Mouse (Mus musculus) hindbrain, embryonic 14.5 days (tissue): ENCODE measurements around the gene Dnah14. TPM values are rescaled to one million over a fixed set of nuclear protein-coding genes. Genes with fewer than 3 reads are reported as not detected.
A peak's percentile ranks its signal among the peaks of the same experiment; 100 is the strongest.

Experiments
- ATAC-seq: fragments of 200-750 bp; cut with Nextera tagmentation; 2 replicates; pipeline ENCODE4 v1.8.0; 2017; ENCODE audit warnings: moderate number of reproducible peaks, mild to moderate bottlenecking, moderate TSS enrichment, moderate library complexity; ENCODE audit not compliant: low FRiP score
- DNase-seq: peaks from one replicate; pipeline ENCODE4 v3.0.0-alpha.2; 2015; ENCODE audit warnings: low spot score
- H3K27ac ChIP-seq: fragments of 300-500 bp; sonication (generic); 2 replicates; pipeline ENCODE4 v1.5.1; 2014; ENCODE audit warnings: mild to moderate bottlenecking, moderate library complexity
- H3K27me3 ChIP-seq: fragments of 300-500 bp; sonication (generic); 2 replicates; pipeline ENCODE4 v1.6.1; 2014; ENCODE audit warnings: mild to moderate bottlenecking, low read length, mixed read lengths; ENCODE audit not compliant: control insufficient read depth, insufficient read depth
- H3K36me3 ChIP-seq: fragments of 300-500 bp; sonication (generic); replicated peaks from 2 replicates; pipeline ENCODE4 v1.6.1; 2014; ENCODE audit not compliant: control insufficient read depth, insufficient read depth
- H3K4me1 ChIP-seq: fragments of 300-500 bp; sonication (generic); replicated peaks from 2 replicates; pipeline ENCODE4 v1.6.1; 2014; ENCODE audit warnings: antibody characterized with exemption, low read length, mixed read lengths; ENCODE audit not compliant: control insufficient read depth, insufficient read depth
- H3K4me2 ChIP-seq: fragments of 300-500 bp; sonication (generic); replicated peaks from 2 replicates; pipeline ENCODE4 v1.6.1; 2014; ENCODE audit warnings: mild to moderate bottlenecking, moderate library complexity
- H3K4me3 ChIP-seq: fragments of 300-500 bp; sonication (generic); replicated peaks from 2 replicates; pipeline ENCODE4 v1.5.1; 2014; ENCODE audit warnings: mild to moderate bottlenecking, low read length
- H3K9ac ChIP-seq: fragments of 300-500 bp; sonication (generic); 2 replicates; pipeline ENCODE4 v1.6.1; 2014
- H3K9me3 ChIP-seq: fragments of 300-500 bp; sonication (generic); 2 replicates; pipeline ENCODE4 v1.6.1; 2016; ENCODE audit warnings: low read length; ENCODE audit not compliant: control insufficient read depth
- WGBS: fragments of 180-500 bp; shearing (Covaris S2); extraction: QIAGEN DNeasy Blood & Tissue Kit; methylation state at CpG from one replicate; pipeline ENCODE4 v1.1.7; 2014; 5-methylcytosine and 5-hydroxymethylcytosine counted together
- polyA plus RNA-seq: library from polyadenylated mRNA; unstranded; fragments of >200 nt; fragmentation: Nextera tagmentation; extraction: Ambion mirVana; gene quantifications from 2 replicates; pipeline ENCODE4 v1.2.1, GENCODE M21; 2014

Dnah14 gene
- polyA plus RNA-seq = 0.90 and 1.2 TPM in 2 replicates

DNA sequence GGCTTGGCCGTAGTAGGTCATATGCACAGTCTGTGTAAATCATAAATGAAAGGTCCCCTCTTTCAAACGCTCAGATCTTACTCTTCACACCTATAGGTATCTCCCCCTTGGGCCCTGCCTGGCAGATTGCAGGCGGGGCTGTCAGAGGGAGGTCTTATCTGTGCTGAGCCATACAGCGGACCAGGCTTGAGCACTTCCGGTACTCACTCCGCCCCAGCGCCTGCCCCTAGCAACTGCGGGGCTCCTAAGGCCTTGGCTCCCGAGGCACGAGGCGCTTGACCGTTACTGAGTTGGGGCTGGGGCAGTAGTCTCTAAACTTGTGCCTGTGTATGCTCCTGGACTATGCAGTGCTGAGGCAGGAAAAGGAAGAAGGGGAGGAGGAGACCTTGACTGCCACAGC lies at the start of gene Dnah14:
TSS of gene Dnah14 (plus strand) at position 238 of the 400 bp plus-strand sequence.
- no peak for ATAC-seq
- Histone ChIP-seq H3K4me1 (no peaks in the 10 kb centered on the region), H3K4me3 (no peak within 1 kb of the TSS), H3K4me2 (no peak within 1 kb of the TSS), H3K36me3 (no peaks in the 10 kb centered on the region), H3K27ac (no peak within 1 kb of the TSS), H3K27me3 (no peaks in the 10 kb centered on the region), H3K9me3 (no peaks in the 10 kb centered on the region), H3K9ac (no peak within 1 kb of the TSS)
- 77% methylated on average over 12 of the region's 12 CpGs for WGBS
- no peak for DNase-seq

- no peak for ATAC-seq
- Histone ChIP-seq H3K9ac (no peak overlapping the region), H3K4me1 (no peaks in the 10 kb centered on the region), H3K27me3 (no peaks in the 10 kb centered on the region), H3K9me3 (no peaks in the 10 kb centered on the region), H3K27ac (no peak overlapping the region), H3K4me3 (no peak overlapping the region), H3K4me2 (no peak overlapping the region), H3K36me3 (no peaks in the 10 kb centered on the region)
- 57% methylated on average over 4 of the region's 4 CpGs for WGBS
- DNase-seq = peak; percentile 59
These were observed 47.0 kb upstream of the Dnah14 start for GRCm38 (mm10) chr1:181529368-181529767.

DNA sequence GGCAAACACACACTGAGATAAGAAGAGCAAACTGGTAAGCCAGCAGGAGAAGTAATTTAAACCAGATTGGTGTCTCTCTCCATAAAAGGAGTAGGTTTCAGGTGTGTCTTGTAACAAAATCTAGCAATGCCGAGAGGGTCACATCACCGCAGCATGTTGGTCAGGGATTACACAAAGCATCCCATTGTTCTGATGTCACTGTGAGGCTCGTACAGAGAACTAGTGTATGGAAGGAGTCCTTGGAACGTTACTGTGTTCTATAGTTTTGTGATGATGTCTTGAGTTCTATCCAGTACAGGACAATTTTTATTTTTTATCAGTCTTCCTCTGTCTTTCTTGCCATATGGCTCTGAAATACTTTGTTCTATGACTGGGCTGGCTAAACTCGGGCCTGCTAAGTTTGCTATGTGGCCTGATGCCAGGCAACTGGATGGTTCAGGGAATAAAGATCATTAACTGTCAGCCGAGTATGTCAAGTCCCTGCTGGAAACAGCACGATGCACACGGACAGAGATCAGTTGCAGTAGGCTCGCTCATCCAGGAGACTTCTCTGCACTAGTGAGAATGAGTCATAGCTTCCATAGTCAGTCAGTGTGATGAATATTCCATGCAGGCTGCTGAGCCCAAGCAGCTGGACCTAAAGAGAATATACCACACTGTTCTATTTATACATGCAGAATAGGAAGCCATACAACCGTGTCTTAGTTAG lies 41.0 kb upstream of the Dnah14 start:
- H3K4me2 ChIP-seq = no peak overlapping the region
- H3K4me3 ChIP-seq = no peak overlapping the region
- no peaks in the 10 kb centered on the region for H3K27me3 ChIP-seq
- no peaks in the 10 kb centered on the region for H3K9me3 ChIP-seq
- H3K9ac ChIP-seq = no peak overlapping the region
- H3K36me3 ChIP-seq = no peaks in the 10 kb centered on the region
- 56% methylated on average over 10 of the region's 10 CpGs for WGBS
- DNase-seq (no peak), ATAC-seq (no peak)
- no peak overlapping the region for H3K27ac ChIP-seq
- peaks cover 3% of the 10 kb centered on the region; the same call in 1 of the 2 replicates for H3K4me1 ChIP-seq

GRCm38 (mm10) chr1:181537627-181538525 lies 38.5 kb upstream of the Dnah14 start:
- no peaks in the 10 kb centered on the region for H3K27me3 ChIP-seq
- ATAC-seq (no peak), DNase-seq (no peak)
- peaks cover 3% of the 10 kb centered on the region; the same call in 1 of the 2 replicates for H3K4me1 ChIP-seq
- H3K4me3 ChIP-seq = no peak overlapping the region
- H3K36me3 ChIP-seq = no peaks in the 10 kb centered on the region
- no peak overlapping the region for H3K27ac ChIP-seq
- H3K9ac ChIP-seq = no peak overlapping the region
- no peaks in the 10 kb centered on the region for H3K9me3 ChIP-seq
- 90% methylated on average over 9 of the region's 9 CpGs for WGBS
- H3K4me2 ChIP-seq = no peak overlapping the region

DNA sequence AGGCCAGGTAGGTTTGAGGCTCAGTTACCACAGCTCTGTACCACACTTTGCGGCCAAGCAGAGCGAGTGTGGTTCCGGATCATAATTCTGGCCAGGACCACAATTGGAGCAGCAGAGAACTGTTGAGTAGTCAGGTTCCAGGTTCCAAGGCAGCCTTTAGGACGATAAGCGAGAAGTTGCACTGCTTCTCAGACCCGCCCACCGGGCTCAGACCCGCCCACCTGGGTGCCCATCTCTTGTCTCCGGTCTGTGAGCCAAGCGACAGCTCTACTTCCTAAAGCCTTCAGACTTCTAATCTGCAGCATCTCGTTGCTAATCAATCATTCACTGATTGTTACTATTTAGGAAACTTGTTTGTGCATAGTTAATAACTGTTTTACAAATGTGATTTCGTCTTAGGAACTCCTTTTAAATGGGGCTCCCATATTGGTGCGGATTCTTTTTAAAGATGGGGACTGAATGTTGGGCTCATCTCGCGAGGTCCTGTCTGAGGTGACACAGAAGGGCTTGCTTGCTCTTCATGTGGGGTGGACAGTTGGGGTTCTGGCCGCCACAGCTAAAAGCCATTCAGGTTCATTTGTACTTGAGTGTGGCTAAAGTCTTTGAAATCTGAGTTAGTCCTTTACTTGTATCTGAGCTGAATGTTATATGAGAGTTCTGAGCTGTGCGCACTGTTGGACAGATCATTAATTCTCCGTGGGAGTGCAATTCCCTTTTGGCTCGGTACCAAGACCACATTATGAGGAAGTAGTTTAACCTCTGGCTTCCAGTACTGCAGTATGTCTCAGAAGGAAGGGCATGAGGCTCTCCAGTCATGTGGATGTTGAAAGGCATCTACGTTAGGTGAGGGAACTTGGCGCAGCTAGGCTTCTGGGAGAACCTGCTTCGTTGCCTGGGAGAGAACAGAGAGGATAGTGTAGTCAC lies 36.3 kb upstream of the Dnah14 start:
- ATAC-seq (no peak), DNase-seq (no peak)
- WGBS = 71% methylated on average over 22 of the region's 22 CpGs
- Histone ChIP-seq H3K27ac (no peak overlapping the region), H3K36me3 (no peaks in the 10 kb centered on the region), H3K27me3 (no peaks in the 10 kb centered on the region), H3K9ac (no peak overlapping the region), H3K4me2 (no peak overlapping the region), H3K4me3 (no peak overlapping the region), H3K4me1 (no peaks in the 10 kb centered on the region; the same call in 1 of the 2 replicates), H3K9me3 (no peaks in the 10 kb centered on the region)

DNA sequence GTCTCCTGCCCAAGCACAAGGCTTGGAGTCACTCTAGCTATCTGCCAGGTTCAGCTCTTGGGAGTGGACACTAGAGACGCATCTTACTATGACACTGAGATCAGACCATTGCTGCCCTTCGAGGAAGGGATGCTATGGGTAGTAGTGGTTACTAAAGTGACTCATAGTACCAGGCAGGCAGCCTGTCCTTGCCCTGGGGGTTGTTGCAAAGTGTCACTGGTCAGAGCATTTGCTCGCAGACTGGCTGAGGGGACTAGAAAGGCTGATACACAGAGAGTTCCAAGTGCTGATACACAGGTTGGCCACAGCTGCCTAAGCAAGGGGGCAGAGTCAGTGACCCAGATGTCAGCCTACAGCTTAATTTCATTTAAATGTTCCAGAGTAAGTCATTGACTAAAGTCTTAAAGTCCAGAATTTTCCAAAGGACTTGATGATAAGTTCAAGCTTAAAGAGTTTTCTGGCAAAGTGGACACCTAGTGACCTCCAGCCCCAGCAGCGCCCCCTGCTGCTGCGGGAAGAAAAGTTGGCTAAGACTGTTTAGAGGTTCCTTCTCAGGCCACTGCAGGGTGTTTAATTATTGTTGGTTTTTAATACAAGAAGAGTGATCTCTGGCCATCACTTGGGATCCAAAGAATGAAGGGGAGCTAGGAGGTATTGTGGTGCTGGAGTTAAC lies 32.5 kb upstream of the Dnah14 start:
- Histone ChIP-seq H3K4me2 (no peak overlapping the region), H3K27ac (no peak overlapping the region), H3K4me3 (no peak overlapping the region), H3K4me1 (no peaks in the 10 kb centered on the region), H3K27me3 (no peaks in the 10 kb centered on the region), H3K9me3 (no peaks in the 10 kb centered on the region), H3K36me3 (no peaks in the 10 kb centered on the region), H3K9ac (no peak overlapping the region)
- ATAC-seq (no peak), DNase-seq (no peak)
- 79% methylated on average over 5 of the region's 5 CpGs for WGBS

- H3K9ac ChIP-seq = 0 out of 2 replicates have a peak overlapping the region, but pooled peaks have one; percentile 16
These were observed 31.2 kb upstream of the Dnah14 start for GRCm38 (mm10) chr1:181545044-181545772.

DNA sequence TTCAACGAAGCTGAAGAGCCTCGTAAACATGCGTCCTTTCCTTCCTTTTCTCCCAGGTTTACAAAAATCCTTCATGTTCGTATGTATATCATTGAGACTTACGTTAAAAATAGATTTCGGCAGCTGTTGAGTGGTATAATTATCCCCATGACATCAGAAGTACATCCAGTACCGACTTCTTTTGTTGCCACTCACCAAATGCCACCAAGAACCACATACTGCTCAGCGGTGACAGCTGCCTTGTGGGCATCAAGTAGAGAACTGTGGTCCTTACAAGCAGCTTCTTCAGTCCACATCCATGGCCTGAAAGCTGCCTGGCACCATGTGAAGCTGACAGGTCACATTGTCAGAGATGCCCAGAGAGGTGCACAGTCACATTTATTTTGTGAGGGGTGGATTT lies 26.4 kb upstream of the Dnah14 start:
- H3K9me3 ChIP-seq = no peaks in the 10 kb centered on the region
- WGBS = 93% methylated on average over 8 of the region's 8 CpGs
- H3K9ac ChIP-seq = no peak overlapping the region

More at GRCm38 (mm10) chr1:181545044-181545772, 31.2 kb upstream of the Dnah14 start:
- peak; percentile 90 for ATAC-seq
- peak overlapping the region; percentile 42 for H3K4me2 ChIP-seq
- H3K4me1 ChIP-seq = no peaks in the 10 kb centered on the region
- 30% methylated on average over 23 of the region's 23 CpGs for WGBS
- peak; percentile 90 for DNase-seq
- H3K27ac ChIP-seq = no peak overlapping the region
- no peaks in the 10 kb centered on the region for H3K9me3 ChIP-seq
- H3K4me3 ChIP-seq = no peak overlapping the region
- no peaks in the 10 kb centered on the region for H3K27me3 ChIP-seq
- H3K36me3 ChIP-seq = no peaks in the 10 kb centered on the region

More for the DNA sequence above, 26.4 kb upstream of the Dnah14 start:
- H3K4me3 ChIP-seq = no peak overlapping the region
- no peaks in the 10 kb centered on the region for H3K36me3 ChIP-seq
- no peaks in the 10 kb centered on the region for H3K27me3 ChIP-seq
- H3K27ac ChIP-seq = no peak overlapping the region
- no peak for ATAC-seq
- no peak for DNase-seq
- no peak overlapping the region for H3K4me2 ChIP-seq
- peaks cover 10% of the 10 kb centered on the region; the same call in 1 of the 2 replicates for H3K4me1 ChIP-seq
